Mouse (Mus musculus): ENCODE results near the gene Pkig.
"Not testable (repeated sequence)": the region's sequence is repeated elsewhere in the genome, so short reads cannot be mapped to it uniquely, and the experiment has no call there.

Pkig gene

DNA sequence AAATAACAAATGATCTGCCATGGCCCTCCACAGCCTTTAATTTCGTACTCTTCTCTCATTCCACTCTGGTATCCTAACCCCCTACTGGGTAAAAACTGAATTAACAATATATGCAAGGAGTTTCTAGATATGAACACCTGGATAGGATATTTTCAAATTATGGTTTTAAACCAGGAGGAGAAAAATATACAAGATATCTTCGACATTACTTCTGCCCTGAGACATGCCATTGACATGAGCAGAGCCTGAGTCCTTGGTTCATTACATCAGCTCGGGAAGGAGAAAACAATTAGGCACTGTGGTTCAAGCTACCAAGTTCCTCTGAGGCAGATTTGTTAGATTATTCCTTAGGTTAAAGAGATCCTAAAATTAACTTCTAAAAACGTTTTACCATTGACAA, 14.1 kb upstream of the Pkig start:
- DNase-seq (ENCODE audit: low read depth): no peak

GRCm38 (mm10) chr2:163644575-163645385, 13.4 kb upstream of the Pkig start, which contains the start of gene Serinc3:
Serinc3 (minus strand) TSS chr2:163645131.
- peak; percentile 99 for DNase-seq (ENCODE audit: low read depth)

DNA sequence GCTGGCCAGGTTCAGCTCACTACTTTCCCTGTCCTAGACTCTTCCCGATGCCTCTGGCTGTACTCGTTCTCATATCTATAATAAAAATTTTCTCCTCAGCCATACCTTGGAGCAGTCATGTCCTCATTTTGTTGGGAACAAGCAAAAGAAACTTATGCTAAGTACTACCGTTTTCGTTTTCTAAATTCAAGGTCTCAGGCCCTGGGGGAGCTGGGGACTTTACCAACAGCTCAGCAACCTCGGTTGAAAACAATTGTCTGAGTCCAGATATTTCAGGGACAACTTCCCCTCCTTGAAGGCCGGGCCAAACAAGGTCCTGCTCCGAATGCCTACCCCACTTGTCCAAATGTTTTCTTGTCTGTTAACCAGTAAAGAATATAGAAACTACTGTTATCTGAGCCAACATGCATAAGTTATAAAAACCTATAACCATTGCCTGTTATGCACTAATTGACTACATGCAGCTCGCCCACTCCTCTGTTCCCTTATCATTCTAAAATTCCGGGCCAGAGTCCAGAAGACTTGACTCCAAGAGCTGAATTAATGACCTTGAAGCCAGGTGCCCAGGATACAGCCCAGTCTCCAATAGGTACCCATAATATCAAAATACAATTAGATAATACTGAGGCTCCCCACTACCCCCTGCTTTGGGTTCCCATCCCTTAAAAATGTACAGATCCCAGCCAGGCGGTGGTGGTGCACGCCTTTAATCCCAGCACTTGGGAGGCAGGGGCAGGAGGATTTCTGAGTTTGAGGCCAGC, 12.3 kb upstream of the Pkig start:
- no peak for DNase-seq (ENCODE audit: low read depth)

DNA sequence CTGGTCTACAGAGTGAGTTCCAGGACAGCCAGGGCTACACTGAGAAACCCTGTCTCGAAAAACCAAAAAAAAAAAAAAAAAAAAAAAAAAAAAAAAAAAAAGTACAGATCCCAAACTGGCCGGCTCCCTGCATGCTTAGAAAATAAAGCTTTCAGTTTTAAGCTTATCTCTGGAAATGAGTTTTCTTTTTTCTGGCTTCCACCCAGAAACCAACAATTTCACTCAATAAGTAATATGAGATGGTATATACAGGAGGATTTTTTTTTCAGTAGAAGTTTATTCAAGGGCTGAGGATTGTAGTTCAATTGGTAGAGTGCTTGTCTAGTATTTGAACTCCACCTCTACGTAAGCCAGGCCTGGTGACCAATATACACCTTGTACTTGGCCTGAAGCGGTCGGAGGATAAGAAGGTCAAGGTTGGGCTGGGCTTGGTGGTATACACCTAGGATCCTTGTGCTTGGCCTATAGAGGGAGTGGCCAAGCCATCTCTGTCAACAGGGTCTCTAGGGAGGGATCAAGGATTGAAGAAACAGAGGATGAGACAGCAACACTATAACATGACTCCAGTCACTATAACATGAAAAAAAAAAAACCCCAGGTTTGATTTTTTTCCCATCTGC, 11.6 kb upstream of the Pkig start:
- DNase-seq (ENCODE audit: low read depth): no peak

GRCm38 (mm10) chr2:163655699-163656098, 2.5 kb upstream of the Pkig start:
- DNase-seq (ENCODE audit: low read depth): not testable (repeated sequence)

DNA sequence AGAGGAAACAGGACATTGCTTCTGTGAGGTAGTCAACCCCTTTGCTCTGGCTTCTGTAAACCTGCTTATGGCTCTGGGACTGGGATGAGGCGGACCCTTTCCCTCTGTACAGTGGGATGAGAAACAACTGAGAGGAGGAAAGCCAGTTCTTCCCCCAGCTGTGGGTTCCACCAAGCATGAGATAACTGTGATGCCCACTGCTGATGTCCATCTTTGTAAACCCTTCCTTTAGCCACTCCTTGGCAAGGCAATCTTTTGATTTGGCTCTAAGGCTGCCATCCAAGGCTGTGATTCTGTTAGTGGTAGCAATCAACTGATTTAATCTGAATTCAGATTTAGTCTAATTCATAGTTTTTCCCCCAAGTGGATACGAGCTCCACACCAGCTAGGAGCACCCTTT, 700 bp upstream of the Pkig start:
- no peak for DNase-seq (ENCODE audit: low read depth)

GRCm38 (mm10) chr2:163658941-163659340, 755 bp downstream of the Pkig start:
- DNase-seq (ENCODE audit: low read depth): no peak

DNA sequence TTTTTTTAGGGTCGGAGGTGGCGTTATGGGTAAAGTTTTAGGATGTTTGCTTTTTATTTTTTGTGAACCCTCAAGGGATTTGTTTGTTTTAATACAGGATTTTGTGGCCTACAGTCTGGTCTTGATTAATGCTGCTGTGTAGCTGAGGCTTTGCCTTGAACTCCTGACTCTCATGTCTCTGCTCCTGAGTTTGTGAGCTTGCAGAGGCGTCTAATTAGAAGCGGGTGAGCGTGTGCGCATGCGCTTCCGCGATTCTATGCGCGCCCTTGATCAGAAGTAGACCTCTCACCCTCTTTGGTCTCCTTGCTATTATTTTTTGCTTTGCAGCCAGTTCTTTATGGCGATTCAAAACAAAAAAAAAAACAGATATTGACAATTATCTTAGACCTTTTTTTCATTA, 1.2 kb downstream of the Pkig start:
- no peak for DNase-seq (ENCODE audit: low read depth)

- DNase-seq (ENCODE audit: low read depth): no peak
Measured at GRCm38 (mm10) chr2:163660103-163660701, 2.0 kb downstream of the Pkig start.

GRCm38 (mm10) chr2:163661371-163661850, 3.2 kb downstream of the Pkig start:
- no peak for DNase-seq (ENCODE audit: low read depth)

DNA sequence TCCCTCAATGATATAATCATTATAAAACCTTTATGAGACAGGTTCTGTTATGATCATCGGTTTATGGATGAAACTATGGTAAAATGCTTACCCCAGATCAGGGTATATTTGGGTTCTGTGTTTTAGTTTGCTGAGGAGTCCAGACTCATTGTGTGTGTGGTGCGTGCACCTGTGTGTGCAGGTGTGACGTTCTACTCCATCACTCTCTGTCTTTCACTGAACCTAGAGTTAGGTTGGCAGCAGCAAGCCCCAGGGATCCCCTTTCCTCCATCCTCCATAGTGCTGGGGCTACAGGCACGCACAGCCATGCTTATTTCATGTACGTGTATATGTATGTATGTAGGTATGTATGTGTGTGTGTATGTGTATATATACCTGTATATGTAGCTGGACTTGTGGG, 3.9 kb downstream of the Pkig start:
- no peak for DNase-seq (ENCODE audit: low read depth)

DNA sequence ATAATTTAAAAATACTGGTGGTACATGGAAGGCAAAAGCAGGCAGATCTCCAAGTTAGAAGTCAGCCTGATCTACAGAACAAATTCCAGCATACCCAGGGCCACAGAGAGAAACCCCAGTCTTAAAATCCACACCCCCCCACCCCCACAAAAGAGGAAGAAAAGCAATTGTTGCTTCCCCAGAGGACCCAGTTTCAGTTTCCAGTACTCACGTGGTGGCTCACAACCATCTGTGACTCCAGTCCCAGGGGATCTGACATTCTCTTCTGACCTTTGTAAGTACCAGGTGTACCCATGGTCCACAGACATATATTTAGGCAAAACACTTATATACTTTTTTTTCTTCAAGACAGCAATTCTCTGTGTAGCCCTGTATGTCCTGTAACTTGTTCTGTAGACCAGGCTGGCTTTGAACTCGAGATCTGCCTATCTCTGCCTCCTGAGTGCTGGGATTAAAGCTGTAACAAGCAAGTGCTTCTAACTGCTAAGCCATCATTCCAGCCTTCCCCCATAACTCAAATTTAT, 4.6 kb downstream of the Pkig start:
- no peak for DNase-seq (ENCODE audit: low read depth)

GRCm38 (mm10) chr2:163663930-163664329, 5.7 kb downstream of the Pkig start:
- DNase-seq (ENCODE audit: low read depth): no peak

- no peak for DNase-seq (ENCODE audit: low read depth)
Measured at GRCm38 (mm10) chr2:163667045-163667444, 8.9 kb downstream of the Pkig start.

GRCm38 (mm10) chr2:163670872-163671594, 12.8 kb downstream of the Pkig start:
- DNase-seq (ENCODE audit: low read depth): no peak

- no peak for DNase-seq (ENCODE audit: low read depth)
Measured at GRCm38 (mm10) chr2:163674397-163674796, 16.2 kb downstream of the Pkig start.

DNA sequence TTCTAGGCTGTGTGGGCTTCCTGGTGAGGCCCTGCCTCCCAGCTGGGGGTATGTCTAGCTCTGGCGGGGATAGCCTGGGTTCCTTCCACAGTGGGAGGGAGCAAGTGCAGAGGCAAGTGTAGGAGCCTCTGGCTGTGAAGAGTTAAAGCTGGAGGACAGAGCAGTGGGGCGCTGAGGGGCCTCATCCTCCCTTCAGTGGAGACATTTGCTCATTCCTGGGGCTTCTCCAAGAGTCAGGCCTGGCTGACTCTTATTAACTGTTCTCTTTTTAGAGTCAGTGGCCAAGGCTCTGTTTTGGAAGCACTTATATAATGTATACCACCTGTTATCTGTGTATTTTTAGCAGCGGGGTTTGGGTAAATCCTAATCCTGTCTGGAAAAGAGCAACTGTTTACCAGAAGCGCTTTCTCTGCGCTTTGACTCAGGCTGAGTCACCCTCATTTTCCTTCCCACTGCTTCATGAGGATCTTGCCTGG, 17.0 kb downstream of the Pkig start:
- DNase-seq (ENCODE audit: low read depth): no peak

- no peak for DNase-seq (ENCODE audit: low read depth)
Measured at GRCm38 (mm10) chr2:163675662-163676061, 17.5 kb downstream of the Pkig start.

- no peak for DNase-seq (ENCODE audit: low read depth)
Measured at GRCm38 (mm10) chr2:163676321-163676720, 18.1 kb downstream of the Pkig start.

GRCm38 (mm10) chr2:163676745-163677144, 18.6 kb downstream of the Pkig start:
- no peak for DNase-seq (ENCODE audit: low read depth)

DNA sequence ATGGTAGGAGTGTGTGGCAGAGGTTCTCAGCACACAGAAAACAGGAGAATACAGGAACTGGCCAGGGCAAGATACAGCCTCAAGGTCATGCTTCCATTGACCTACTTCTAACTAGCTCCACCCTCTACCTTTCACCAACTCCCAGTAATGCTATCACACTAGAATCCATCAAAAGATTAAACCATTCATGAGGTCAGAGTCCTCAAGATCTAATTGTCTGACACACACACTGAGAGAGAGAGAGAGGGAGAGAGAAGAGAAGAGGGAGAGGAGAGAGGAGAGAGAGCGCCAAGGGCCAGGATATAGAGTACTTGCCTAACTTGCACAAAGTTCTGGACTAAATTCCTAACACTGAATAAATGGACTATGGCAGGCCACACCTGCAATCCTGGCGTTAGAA, 24.2 kb downstream of the Pkig start:
- no peak for DNase-seq (ENCODE audit: low read depth)

Measured in c-Kit-positive CD71-negative TER-119-negative erythroid progenitor cells, embryonic 14.5 days (primary cell).